Mouse (Mus musculus) bone marrow macrophage, adult 2 months (primary cell): ENCODE data around the gene Ptpn22.

Source experiments
- CTCF ChIP-seq: IDR thresholded peaks from 2 replicates; pipeline ENCODE4 v1.5.1; 2012; ENCODE audit warnings: low read depth, mild to moderate bottlenecking, low read length, moderate library complexity
- POLR2A ChIP-seq: IDR thresholded peaks from 2 replicates; pipeline ENCODE4 v1.6.1; 2012; ENCODE audit warnings: mild to moderate bottlenecking, low read depth, low read length, borderline replicate concordance

- TF ChIP-seq CTCF (no peak), POLR2A (no peak)
These were observed 7.9 kb downstream of the Ptpn22 start for GRCm38 (mm10) chr3:103867424-103867971.
